In genomic region chr11:24075486-24076126, GRCm38 (mm10) we compare ENCODE assay signal across 8 mouse cellular contexts. TPM values are rescaled to one million over a fixed set of nuclear protein-coding genes. Genes with fewer than 3 reads are reported as not detected.
DNase-seq lines count a peak whose midpoint lies in the region; ATAC-seq and TF ChIP-seq lines count a peak whose summit lies in the region.

No protein-coding gene starts in this region.

- peak overlapping the region; percentile 83 for H3K9ac ChIP-seq in hindbrain, embryonic 11.5 days (ENCODE audit: low read depth, low read length)
- peak overlapping the region; percentile 95 for H3K9ac ChIP-seq in midbrain, embryonic 13.5 days (replicated peaks)

- no peak for ATAC-seq in hindbrain, embryonic 11.5 days (ENCODE audit: low FRiP score)
- ATAC-seq in midbrain, embryonic 13.5 days: no peak

- H3K4me2 ChIP-seq in hindbrain, embryonic 11.5 days (replicated peaks; ENCODE audit: low read depth, low read length): peak overlapping the region; percentile 97
- peak overlapping the region; percentile 93 for H3K4me2 ChIP-seq in midbrain, embryonic 13.5 days (replicated peaks)

- peaks cover 19% of the 10 kb centered on the region for H3K27me3 ChIP-seq in kidney, adult 2 months (replicated peaks; ENCODE audit: control insufficient read depth, insufficient read depth, low read length)
- H3K27me3 ChIP-seq in hindbrain, embryonic 11.5 days (ENCODE audit: control insufficient read depth, insufficient read depth, low read length): no peaks in the 10 kb centered on the region
- H3K27me3 ChIP-seq in midbrain, embryonic 13.5 days: peaks cover 8% of the 10 kb centered on the region

- H3K36me3 ChIP-seq in kidney, adult 2 months (ENCODE audit: control insufficient read depth, insufficient read depth, low read length): no peaks in the 10 kb centered on the region
- H3K36me3 ChIP-seq in hindbrain, embryonic 11.5 days (ENCODE audit: control insufficient read depth, insufficient read depth, low read length): no peaks in the 10 kb centered on the region
- H3K36me3 ChIP-seq in midbrain, embryonic 13.5 days: no peaks in the 10 kb centered on the region

- no peak for TF ChIP-seq CTCF in kidney, adult 2 months (conservative IDR thresholded peaks at IDR 0.05; ENCODE audit: insufficient read depth, insufficient read length, low read depth, low read length)

- no peak for DNase-seq in kidney, adult 2 months
- DNase-seq in kidney, postnatal 4 days: no peak
- peak; percentile 83 for DNase-seq in ZHBTc4 (ENCODE audit: low read depth, low spot score)
- no peak for DNase-seq in hindbrain, embryonic 11.5 days (ENCODE audit: low spot score)
- no peak for DNase-seq in adrenal gland, adult 18-20 months (ENCODE audit: low spot score in 2 of 2)
- no peak for DNase-seq in frontal cortex, adult 2 months (ENCODE audit: extremely low spot score in 1 of 2, low spot score in 1 of 2)
- DNase-seq in kidney, adult 9 months: no peak

- WGBS in kidney, adult 2 months: 3% methylated on average over 17 of the region's 17 CpGs
- WGBS in hindbrain, embryonic 11.5 days: 0% methylated on average over 17 of the region's 17 CpGs
- under 1% methylated on average over 17 of the region's 17 CpGs for WGBS in midbrain, embryonic 13.5 days

- no peak for TF ChIP-seq POLR2A in kidney, adult 2 months (IDR thresholded peaks at IDR 0.05; ENCODE audit: low read depth, low read length)

- peak overlapping the region; percentile 51 for H3K4me3 ChIP-seq in kidney, adult 2 months (ENCODE audit: insufficient read depth, low read depth, low read length)
- H3K4me3 ChIP-seq in hindbrain, embryonic 11.5 days (ENCODE audit: low read depth, low read length): peak overlapping the region; percentile 87
- peak overlapping the region; percentile 79 for H3K4me3 ChIP-seq in midbrain, embryonic 13.5 days (replicated peaks)

- no peak overlapping the region for H3K27ac ChIP-seq in kidney, adult 2 months (ENCODE audit: insufficient read depth, low read depth, low read length)
- peak overlapping the region; percentile 95 for H3K27ac ChIP-seq in hindbrain, embryonic 11.5 days (ENCODE audit: low read depth, low read length)
- peak overlapping the region; percentile 97 for H3K27ac ChIP-seq in midbrain, embryonic 13.5 days

- H3K9me3 ChIP-seq in hindbrain, embryonic 11.5 days (ENCODE audit: control insufficient read depth, low read length): no peaks in the 10 kb centered on the region
- no peaks in the 10 kb centered on the region for H3K9me3 ChIP-seq in midbrain, embryonic 13.5 days

- no peaks in the 10 kb centered on the region for H3K4me1 ChIP-seq in kidney, adult 2 months (ENCODE audit: control insufficient read depth, insufficient read depth, low read length)
- H3K4me1 ChIP-seq in hindbrain, embryonic 11.5 days (replicated peaks; ENCODE audit: control insufficient read depth, insufficient read depth, low read length): 0 out of 2 replicates have a peak, but pooled peaks cover 2% of the 10 kb centered on the region
- H3K4me1 ChIP-seq in midbrain, embryonic 13.5 days (replicated peaks): peaks cover 34% of the 10 kb centered on the region

RNA-seq across cellular contexts. Expression of gene A830031A19Rik, which starts 0.8 kb away (rescaled TPM):
- polyA plus RNA-seq in kidney, adult 2 months (2012; rRNA removed): not detected in 2 replicates
- not detected in 2 replicates for polyA plus RNA-seq in hindbrain, embryonic 11.5 days (2014; fragmentation: Nextera tagmentation; extraction: Ambion mirVana)
- not detected in 2 replicates for polyA plus RNA-seq in midbrain, embryonic 13.5 days (2015; fragmentation: Nextera tagmentation; extraction: Ambion mirVana)
- not detected for total RNA-seq in adrenal gland, adult 18-20 months (2021)
- 1.2 and 1.8 TPM in 2 replicates for polyA plus RNA-seq in frontal cortex, adult 2 months (2012; rRNA removed)

RNA-seq across cellular contexts. Expression of gene Bcl11a, which starts 2.2 kb away (rescaled TPM):
- polyA plus RNA-seq in kidney, adult 2 months (2012; rRNA removed): 0.14 and 0.72 TPM in 2 replicates
- 66.6 and 71.7 TPM in 2 replicates for polyA plus RNA-seq in hindbrain, embryonic 11.5 days (2014; fragmentation: Nextera tagmentation; extraction: Ambion mirVana)
- polyA plus RNA-seq in midbrain, embryonic 13.5 days (2015; fragmentation: Nextera tagmentation; extraction: Ambion mirVana): 97.6 and 102 TPM in 2 replicates
- total RNA-seq in adrenal gland, adult 18-20 months (2021): 1 to 10 TPM; 3.2 to 3.8 TPM
- 79.7 and 81.5 TPM in 2 replicates for polyA plus RNA-seq in frontal cortex, adult 2 months (2012; rRNA removed)

Comparison
In these comparisons a context has a peak if more than half of its experiments do, and no peak if none do; other contexts are left out.
1. RNA of gene Bcl11a, which starts 2.2 kb away (polyA plus RNA-seq): 97.6 to 102 TPM in midbrain, embryonic 13.5 days, 79.7 to 81.5 TPM in frontal cortex, adult 2 months and 66.6 to 71.7 TPM in hindbrain, embryonic 11.5 days; 0.14 to 0.72 TPM in kidney, adult 2 months; every median in the first group is over 10 times any median in the second.
2. Peak in every context shown above with its lines, with median percentiles within 50 percentile points of each other: H3K4me3 ChIP-seq.